Mouse (Mus musculus): ENCODE results near the gene Krtap19-4. TPM values are rescaled to one million over a fixed set of nuclear protein-coding genes. Genes with fewer than 3 reads are reported as not detected.

The Krtap19-4 gene
- polyA plus RNA-seq, 1 experiment from 2014 or later, result not detected

- H3K27me3 ChIP-seq (ENCODE audit: control insufficient read depth, insufficient read depth, low read length), result no peaks in the 10 kb centered on the region
- no peak for ATAC-seq (ENCODE audit: insufficient number of reproducible peaks, insufficient read depth, low FRiP score, low read depth)
- WGBS, result 79% methylated on average over 4 of the region's 4 CpGs
- H3K36me3 ChIP-seq (ENCODE audit: control insufficient read depth, insufficient read depth, low read length), result no peaks in the 10 kb centered on the region
- no peak overlapping the region for H3K27ac ChIP-seq (ENCODE audit: low read length)
- H3K9me3 ChIP-seq (ENCODE audit: control insufficient read depth, low read depth, low read length), result no peaks in the 10 kb centered on the region
- no peaks in the 10 kb centered on the region for H3K4me1 ChIP-seq (ENCODE audit: control insufficient read depth, insufficient read depth, low read length)
- no peak overlapping the region for H3K9ac ChIP-seq (replicated peaks; ENCODE audit: low read depth, low read length)
- no peak overlapping the region for H3K4me2 ChIP-seq (replicated peaks; ENCODE audit: low read depth, low read length)
- H3K4me3 ChIP-seq (ENCODE audit: low read depth, low read length), result no peak overlapping the region
These were observed 36.3 kb downstream of the Krtap19-4 start for GRCm38 (mm10) chr16:88848558-88848957.

- Histone ChIP-seq H3K27ac (ENCODE audit: low read length) (no peak overlapping the region), H3K9ac (replicated peaks; ENCODE audit: low read depth, low read length) (no peak overlapping the region), H3K36me3 (ENCODE audit: control insufficient read depth, insufficient read depth, low read length) (no peaks in the 10 kb centered on the region), H3K4me3 (ENCODE audit: low read depth, low read length) (no peak overlapping the region), H3K27me3 (ENCODE audit: control insufficient read depth, insufficient read depth, low read length) (no peaks in the 10 kb centered on the region), H3K9me3 (ENCODE audit: control insufficient read depth, low read depth, low read length) (no peaks in the 10 kb centered on the region), H3K4me1 (ENCODE audit: control insufficient read depth, insufficient read depth, low read length) (no peaks in the 10 kb centered on the region), H3K4me2 (replicated peaks; ENCODE audit: low read depth, low read length) (no peak overlapping the region)
- no peak for ATAC-seq (ENCODE audit: insufficient number of reproducible peaks, insufficient read depth, low FRiP score, low read depth)
- 97% methylated on average over 1 of the region's 1 CpGs for WGBS
These were observed 37.5 kb downstream of the Krtap19-4 start for GRCm38 (mm10) chr16:88847363-88847762.

Other genes with a start within 250 kb of the Krtap19-4 start
- gene Krtap26-1, start 237.3 kb downstream of the Krtap19-4 start, polyA plus RNA-seq (2014; fragmentation: Nextera tagmentation; extraction: Ambion mirVana), result not detected in 2 replicates
- not detected in 2 replicates for gene Krtap27-1, start 213.4 kb downstream of the Krtap19-4 start, polyA plus RNA-seq (2014; fragmentation: Nextera tagmentation; extraction: Ambion mirVana)
- not detected in 2 replicates for gene 2310061N02Rik, start 177.1 kb downstream of the Krtap19-4 start, polyA plus RNA-seq (2014; fragmentation: Nextera tagmentation; extraction: Ambion mirVana)
- not detected in 2 replicates for gene Krtap13-1, start 156.2 kb downstream of the Krtap19-4 start, polyA plus RNA-seq (2014; fragmentation: Nextera tagmentation; extraction: Ambion mirVana)
- not detected in 2 replicates for gene Krtap13, start 133.5 kb downstream of the Krtap19-4 start, polyA plus RNA-seq (2014; fragmentation: Nextera tagmentation; extraction: Ambion mirVana)
- gene 2310034C09Rik, start 126.2 kb downstream of the Krtap19-4 start, polyA plus RNA-seq (2014; fragmentation: Nextera tagmentation; extraction: Ambion mirVana), result not detected in 2 replicates
- not detected in 2 replicates for gene 2310057N15Rik, start 110.9 kb downstream of the Krtap19-4 start, polyA plus RNA-seq (2014; fragmentation: Nextera tagmentation; extraction: Ambion mirVana)
- not detected in 2 replicates for gene Gm5965, start 107.2 kb downstream of the Krtap19-4 start, polyA plus RNA-seq (2014; fragmentation: Nextera tagmentation; extraction: Ambion mirVana)
- not detected in 2 replicates for gene Gm20741, start 72.9 kb downstream of the Krtap19-4 start, polyA plus RNA-seq (2014; fragmentation: Nextera tagmentation; extraction: Ambion mirVana)
- gene Krtap15, start 64.9 kb downstream of the Krtap19-4 start, polyA plus RNA-seq (2014; fragmentation: Nextera tagmentation; extraction: Ambion mirVana), result not detected in 2 replicates
- not detected in 2 replicates for gene Krtap14, start 58.9 kb downstream of the Krtap19-4 start, polyA plus RNA-seq (2014; fragmentation: Nextera tagmentation; extraction: Ambion mirVana)
- not detected in 2 replicates for gene Krtap19-1, start 15.7 kb downstream of the Krtap19-4 start, polyA plus RNA-seq (2014; fragmentation: Nextera tagmentation; extraction: Ambion mirVana)
- gene Krtap19-2, start 10.8 kb downstream of the Krtap19-4 start, polyA plus RNA-seq (2014; fragmentation: Nextera tagmentation; extraction: Ambion mirVana), result not detected in 2 replicates
- gene Krtap19-3, start 7.1 kb downstream of the Krtap19-4 start, polyA plus RNA-seq (2014; fragmentation: Nextera tagmentation; extraction: Ambion mirVana), result not detected in 2 replicates
- gene Krtap19-5, start 11.4 kb upstream of the Krtap19-4 start, polyA plus RNA-seq (2014; fragmentation: Nextera tagmentation; extraction: Ambion mirVana), result not detected in 2 replicates
- gene Krtap19-9b, start 47.2 kb upstream of the Krtap19-4 start, polyA plus RNA-seq (2014; fragmentation: Nextera tagmentation; extraction: Ambion mirVana), result not detected in 2 replicates
- not detected in 2 replicates for gene Krtap16-3, start 77.8 kb upstream of the Krtap19-4 start, polyA plus RNA-seq (2014; fragmentation: Nextera tagmentation; extraction: Ambion mirVana)
- not detected in 2 replicates for gene Krtap22-2, start 125.7 kb upstream of the Krtap19-4 start, polyA plus RNA-seq (2014; fragmentation: Nextera tagmentation; extraction: Ambion mirVana)
- not detected in 2 replicates for gene Gm10229, start 130.2 kb upstream of the Krtap19-4 start, polyA plus RNA-seq (2014; fragmentation: Nextera tagmentation; extraction: Ambion mirVana)
- gene Krtap6-1, start 146.6 kb upstream of the Krtap19-4 start, polyA plus RNA-seq (2014; fragmentation: Nextera tagmentation; extraction: Ambion mirVana), result not detected in 2 replicates
- not detected in 2 replicates for gene Gm10228, start 156.4 kb upstream of the Krtap19-4 start, polyA plus RNA-seq (2014; fragmentation: Nextera tagmentation; extraction: Ambion mirVana)
- not detected in 2 replicates for gene Krtap6-5, start 162.8 kb upstream of the Krtap19-4 start, polyA plus RNA-seq (2014; fragmentation: Nextera tagmentation; extraction: Ambion mirVana)
- not detected in 2 replicates for gene 1110025L11Rik, start 178.9 kb upstream of the Krtap19-4 start, polyA plus RNA-seq (2014; fragmentation: Nextera tagmentation; extraction: Ambion mirVana)
- not detected in 2 replicates for gene Krtap6-3, start 198.9 kb upstream of the Krtap19-4 start, polyA plus RNA-seq (2014; fragmentation: Nextera tagmentation; extraction: Ambion mirVana)

Measured in stomach, embryonic 14.5 days (tissue).